26 mouse cellular contexts compared by ENCODE assay signal in genomic region chr16:9785821-9786220, GRCm38 (mm10).
"Had no signal": no experiment of that assay in that cellular context is flagged by ENCODE, and none has a peak within 500 bp of the region (broad histone marks: within the 10 kb centered on the region; RNA-seq: fewer than 3 reads in every experiment).

No protein-coding gene starts in this region.

- H3K4me1 ChIP-seq: heart, embryonic 13.5 days; heart, embryonic 15.5 days; hindbrain, embryonic 13.5 days; hindbrain, embryonic 15.5 days; kidney, embryonic 15.5 days; limb, embryonic 10.5 days; limb, embryonic 12.5 days; liver, embryonic 13.5 days; liver, embryonic 15.5 days had no signal

- H3K9ac ChIP-seq: forebrain, postnatal 0 days; heart, embryonic 13.5 days; heart, embryonic 15.5 days; hindbrain, embryonic 13.5 days; hindbrain, embryonic 15.5 days; kidney, embryonic 15.5 days; limb, embryonic 12.5 days; liver, embryonic 13.5 days; liver, embryonic 15.5 days; liver, postnatal 0 days had no signal

- ATAC-seq: hindbrain, postnatal 0 days; intestine, embryonic 16.5 days; liver, postnatal 0 days had no signal

- H3K27ac ChIP-seq: heart, embryonic 13.5 days; heart, embryonic 15.5 days; hindbrain, embryonic 13.5 days; hindbrain, embryonic 15.5 days; hindbrain, postnatal 0 days; kidney, embryonic 15.5 days; kidney, postnatal 0 days; left cerebral cortex, adult 2 months; limb, embryonic 10.5 days; limb, embryonic 12.5 days; liver, embryonic 13.5 days; liver, embryonic 15.5 days had no signal

- H3K36me3 ChIP-seq: heart, embryonic 13.5 days; heart, embryonic 15.5 days; hindbrain, embryonic 13.5 days; hindbrain, embryonic 15.5 days; kidney, embryonic 15.5 days; limb, embryonic 10.5 days; limb, embryonic 12.5 days; liver, embryonic 13.5 days; liver, embryonic 15.5 days had no signal

- DNase-seq: forebrain, postnatal 0 days; gastrocnemius, postnatal 14 days; gastrocnemius, postnatal 36 days; heart, adult 18-20 months; heart, postnatal 14 days; heart, postnatal 36 days; kidney, adult 11 months; kidney, adult 2 months; kidney, adult 9 months; kidney, postnatal 14 days; kidney, postnatal 36 days; liver; liver, embryonic 13.5 days; liver, postnatal 0 days had no signal

- H3K4me3 ChIP-seq: heart, embryonic 13.5 days; heart, embryonic 15.5 days; hindbrain, embryonic 13.5 days; hindbrain, embryonic 15.5 days; kidney, embryonic 15.5 days; left cerebral cortex, adult 2 months; limb, embryonic 10.5 days; limb, embryonic 12.5 days; liver, embryonic 13.5 days; liver, embryonic 15.5 days had no signal

- H3K27me3 ChIP-seq: heart, embryonic 13.5 days; heart, embryonic 15.5 days; hindbrain, embryonic 13.5 days; hindbrain, embryonic 15.5 days; kidney, embryonic 15.5 days; limb, embryonic 12.5 days; liver, embryonic 13.5 days; liver, embryonic 15.5 days had no signal
